Mouse (Mus musculus): Measurements from ENCODE around the gene Ccdc33.

Gene Ccdc33

DNA sequence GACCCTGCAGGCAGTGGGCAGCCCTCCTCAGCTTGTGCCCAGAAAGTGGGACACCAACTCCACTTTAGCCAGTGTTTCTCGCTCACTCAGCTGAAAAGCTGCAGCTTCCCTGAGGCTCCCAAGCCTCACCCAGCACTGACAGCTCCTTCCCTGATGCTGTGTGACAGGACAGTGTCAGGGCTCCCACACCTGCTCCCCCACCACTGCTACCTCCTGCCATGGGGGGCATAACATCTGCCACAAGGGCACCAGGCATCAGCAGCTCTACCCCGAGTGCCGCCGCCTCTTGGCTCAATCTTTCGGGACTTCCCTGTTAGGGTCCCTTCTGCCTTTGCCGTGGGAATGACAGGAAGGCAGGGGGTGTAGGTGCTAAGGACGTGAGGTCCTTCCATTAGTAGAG is 132.3 kb downstream of the Ccdc33 start:
- in situ Hi-C loops (cut with MboI, MseI): no loop called here

DNA sequence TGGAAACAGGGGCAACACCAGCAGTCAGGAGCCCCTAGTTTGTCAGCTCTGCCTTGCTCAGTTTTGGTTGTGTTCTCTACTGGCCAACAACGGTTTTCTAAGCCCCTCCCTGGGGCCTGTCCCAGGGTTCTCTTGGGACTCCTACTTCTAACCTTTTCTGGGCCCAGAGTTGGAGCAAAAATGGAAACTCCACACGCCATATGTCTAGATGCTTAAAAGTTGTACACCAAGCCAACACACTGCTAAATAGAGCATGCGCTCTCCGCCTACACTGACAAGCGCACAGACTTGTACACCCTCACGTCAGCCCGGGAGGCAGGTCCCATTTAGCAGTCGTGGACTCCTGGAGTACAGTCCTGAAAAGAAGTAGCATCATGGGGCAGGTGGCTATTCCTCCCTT is 133.3 kb downstream of the Ccdc33 start:
- in situ Hi-C loops (cut with MboI, MseI): no loop called here

GRCm38 (mm10) chr9:57980570-57980969 is 138.1 kb downstream of the Ccdc33 start:
- in situ Hi-C loops (cut with MboI, MseI): no loop called here

GRCm38 (mm10) chr9:57978858-57979257 is 139.8 kb downstream of the Ccdc33 start:
- in situ Hi-C loops (cut with MboI, MseI): no loop called here
